Mouse (Mus musculus): Measurements from ENCODE around the gene Kpna3. TPM values are rescaled to one million over a fixed set of nuclear protein-coding genes. Genes with fewer than 3 reads are reported as not detected.
"Not testable (repeated sequence)": the region's sequence is repeated elsewhere in the genome, so short reads cannot be mapped to it uniquely, and the experiment has no call there.

Kpna3 gene
- total RNA-seq (2021) = 10 to 100 TPM; 49.8 to 51.0 TPM

- peak; percentile 96 for DNase-seq (ENCODE audit: low spot score)
- intact Hi-C loops (cut with DNase I) = loop anchor here (1.0 to 10.0 kb wide), 6 partner anchors 43 to 265 kb away; partner anchors contain the start of gene Spryd7
Observed at GRCm38 (mm10) chr14:61439661-61440559, at the start of gene Kpna3. Kpna3 (minus strand) TSS chr14:61439874.

GRCm38 (mm10) chr14:61460365-61460764 is 20.7 kb upstream of the Kpna3 start:
- DNase-seq (ENCODE audit: low spot score) = no peak
- intact Hi-C loops (cut with DNase I) = no loop called here

- intact Hi-C loops (cut with DNase I) = no loop called here
- DNase-seq (ENCODE audit: low spot score) = no peak
Observed at GRCm38 (mm10) chr14:61457468-61457867, 17.8 kb upstream of the Kpna3 start.

- DNase-seq (ENCODE audit: low spot score) = no peak
- intact Hi-C loops (cut with DNase I) = no loop called here
Observed at GRCm38 (mm10) chr14:61455571-61455970, 15.9 kb upstream of the Kpna3 start.

- intact Hi-C loops (cut with DNase I) = no loop called here
- no peak for DNase-seq (ENCODE audit: low spot score)
Observed at GRCm38 (mm10) chr14:61453032-61453431, 13.4 kb upstream of the Kpna3 start.

GRCm38 (mm10) chr14:61452481-61452880 is 12.8 kb upstream of the Kpna3 start:
- intact Hi-C loops (cut with DNase I) = no loop called here
- no peak for DNase-seq (ENCODE audit: low spot score)

- intact Hi-C loops (cut with DNase I) = loop anchor here (10.0 kb wide), 1 partner anchor 273 kb away; no protein-coding TSS in a partner anchor
Observed at GRCm38 (mm10) chr14:61447775-61448174, 8.1 kb upstream of the Kpna3 start.

GRCm38 (mm10) chr14:61439141-61439660 is 473 bp downstream of the Kpna3 start:
- DNase-seq (ENCODE audit: low spot score) = peak; percentile 46
- intact Hi-C loops (cut with DNase I) = loop anchor here (1.0 to 5.0 kb wide), 5 partner anchors 42 to 117 kb away; partner anchors contain the start of gene Spryd7

More at GRCm38 (mm10) chr14:61447775-61448174, 8.1 kb upstream of the Kpna3 start:
- peak; percentile 2 for DNase-seq (ENCODE audit: low spot score)

GRCm38 (mm10) chr14:61438171-61438945 is 1.3 kb downstream of the Kpna3 start:
- intact Hi-C loops (cut with DNase I) = loop anchor here (2.0 to 5.0 kb wide), 4 partner anchors 41 to 108 kb away; no protein-coding TSS in a partner anchor
- DNase-seq (ENCODE audit: low spot score) = no peak

- intact Hi-C loops (cut with DNase I) = loop anchor here (5.0 kb wide), 2 partner anchors 40 to 80 kb away; no protein-coding TSS in a partner anchor
- no peak for DNase-seq (ENCODE audit: low spot score)
Observed at GRCm38 (mm10) chr14:61436866-61437265, 2.8 kb downstream of the Kpna3 start.

- intact Hi-C loops (cut with DNase I) = no loop called here
- no peak for DNase-seq (ENCODE audit: low spot score)
Observed at GRCm38 (mm10) chr14:61428126-61428787, 11.4 kb downstream of the Kpna3 start.

- DNase-seq (ENCODE audit: low spot score); intact Hi-C loops (cut with DNase I): not testable (repeated sequence)
Observed at GRCm38 (mm10) chr14:61427095-61427494, 12.6 kb downstream of the Kpna3 start.

GRCm38 (mm10) chr14:61425080-61425665 is 14.5 kb downstream of the Kpna3 start:
- DNase-seq (ENCODE audit: low spot score) = no peak
- intact Hi-C loops (cut with DNase I) = no loop called here

- intact Hi-C loops (cut with DNase I) = no loop called here
- no peak for DNase-seq (ENCODE audit: low spot score)
Observed at GRCm38 (mm10) chr14:61415719-61416118, 24.0 kb downstream of the Kpna3 start.

- DNase-seq (ENCODE audit: low spot score) = no peak
Observed at GRCm38 (mm10) chr14:61415311-61415710, 24.4 kb downstream of the Kpna3 start.

GRCm38 (mm10) chr14:61414808-61415207 is 24.9 kb downstream of the Kpna3 start:
- intact Hi-C loops (cut with DNase I) = no loop called here
- DNase-seq (ENCODE audit: low spot score) = no peak

More at GRCm38 (mm10) chr14:61415311-61415710, 24.4 kb downstream of the Kpna3 start:
- intact Hi-C loops (cut with DNase I) = no loop called here

- no peak for DNase-seq (ENCODE audit: low spot score)
- intact Hi-C loops (cut with DNase I) = no loop called here
Observed at GRCm38 (mm10) chr14:61414199-61414598, 25.5 kb downstream of the Kpna3 start.

- no peak for DNase-seq (ENCODE audit: low spot score)
- intact Hi-C loops (cut with DNase I) = no loop called here
Observed at GRCm38 (mm10) chr14:61413686-61414085, 26.0 kb downstream of the Kpna3 start.

GRCm38 (mm10) chr14:61410020-61410419 is 29.7 kb downstream of the Kpna3 start:
- intact Hi-C loops (cut with DNase I) = no loop called here

More at GRCm38 (mm10) chr14:61410020-61410419, 29.7 kb downstream of the Kpna3 start:
- DNase-seq (ENCODE audit: low spot score) = no peak

Measured in heart, postnatal 25 days (tissue).